Mouse (Mus musculus) megakaryocyte, embryonic 14.5 days (primary cell): ENCODE measurements around the gene Tgfb1i1.

Experiments
- FLI1 ChIP-seq: IDR thresholded peaks from 2 replicates; pipeline ENCODE4 v1.6.1; 2012; ENCODE audit warnings: low read length, inconsistent platforms, mixed read lengths
- GATA1 ChIP-seq: IDR thresholded peaks from 3 replicates; pipeline ENCODE4 v1.6.1; 2012; ENCODE audit warnings: mixed read lengths, low read length, inconsistent platforms, borderline replicate concordance

GRCm38 (mm10) chr7:128219952-128220351 is 26.7 kb upstream of the Tgfb1i1 start:
- no peak for TF ChIP-seq GATA1
- no peak for TF ChIP-seq FLI1
